Mouse (Mus musculus) embryonic fibroblast, embryonic 13.5 days (primary cell): ENCODE results near the gene Bag1.

Experiments
- CTCF ChIP-seq: IDR thresholded peaks from 2 replicates; pipeline ENCODE4 v1.5.1; 2011; ENCODE audit warnings: mild to moderate bottlenecking, control low read depth, low read length, moderate library complexity, borderline replicate concordance; ENCODE audit not compliant: insufficient read depth
- POLR2A ChIP-seq: IDR thresholded peaks from 2 replicates; pipeline ENCODE4 v1.6.1; 2011; ENCODE audit warnings: low read depth, mild to moderate bottlenecking, control low read depth, low read length, moderate library complexity

- TF ChIP-seq CTCF (no peak), POLR2A (no peak)
Measured at GRCm38 (mm10) chr4:40996302-40996701, 48.2 kb upstream of the Bag1 start.
